Mouse (Mus musculus) kidney, embryonic 15.5 days (tissue): ENCODE measurements around the gene Zbtb40. TPM values are rescaled to one million over a fixed set of nuclear protein-coding genes. Genes with fewer than 3 reads are reported as not detected.
A peak's percentile ranks its signal among the peaks of the same experiment; 100 is the strongest.

Experiments used
- ATAC-seq: fragments of 200-750 bp; cut with Nextera tagmentation; replicated peaks from 2 replicates; pipeline ENCODE4 v1.8.0; 2017; ENCODE audit warnings: moderate TSS enrichment; ENCODE audit not compliant: low FRiP score
- H3K27ac ChIP-seq: fragments of 300-500 bp; sonication (generic); 2 replicates; pipeline ENCODE4 v1.5.1; 2015; ENCODE audit warnings: mild to moderate bottlenecking, inconsistent platforms
- H3K27me3 ChIP-seq: fragments of 300-500 bp; sonication (generic); 2 replicates; pipeline ENCODE4 v1.6.1; 2015; ENCODE audit warnings: inconsistent platforms
- H3K36me3 ChIP-seq: fragments of 300-500 bp; sonication (generic); 2 replicates; pipeline ENCODE4 v1.6.1; 2015; ENCODE audit warnings: inconsistent platforms
- H3K4me1 ChIP-seq: fragments of 300-500 bp; sonication (generic); 2 replicates; pipeline ENCODE4 v1.6.1; 2015; ENCODE audit warnings: inconsistent platforms
- H3K4me2 ChIP-seq: fragments of 300-500 bp; sonication (generic); 2 replicates; pipeline ENCODE4 v1.6.1; 2015; ENCODE audit warnings: moderate library complexity, mild to moderate bottlenecking, inconsistent platforms
- H3K4me3 ChIP-seq: fragments of 300-500 bp; sonication (generic); replicated peaks from 2 replicates; pipeline ENCODE4 v1.5.1; 2015; ENCODE audit warnings: mild to moderate bottlenecking, inconsistent platforms
- H3K9ac ChIP-seq: fragments of 300-500 bp; sonication (generic); 2 replicates; pipeline ENCODE4 v1.6.1; 2015; ENCODE audit warnings: mild to moderate bottlenecking, inconsistent platforms
- H3K9me3 ChIP-seq: fragments of 300-500 bp; sonication (generic); replicated peaks from 2 replicates; pipeline ENCODE4 v1.6.1; 2016; ENCODE audit warnings: inconsistent platforms
- WGBS: fragments of 180-500 bp; shearing (Covaris S2); methylation state at CpG from one replicate; pipeline ENCODE4 v1.1.7; 2015; ENCODE audit warnings: mixed read lengths; 5-methylcytosine and 5-hydroxymethylcytosine counted together
- polyA plus RNA-seq: library from polyadenylated mRNA; unstranded; fragments of >200 nt; fragmentation: Nextera tagmentation; extraction: Ambion mirVana; gene quantifications from 2 replicates; pipeline ENCODE4 v1.2.1, GENCODE M21; 2015

Gene Zbtb40
- polyA plus RNA-seq, 1 experiment from 2014 or later = 4.6 TPM

DNA sequence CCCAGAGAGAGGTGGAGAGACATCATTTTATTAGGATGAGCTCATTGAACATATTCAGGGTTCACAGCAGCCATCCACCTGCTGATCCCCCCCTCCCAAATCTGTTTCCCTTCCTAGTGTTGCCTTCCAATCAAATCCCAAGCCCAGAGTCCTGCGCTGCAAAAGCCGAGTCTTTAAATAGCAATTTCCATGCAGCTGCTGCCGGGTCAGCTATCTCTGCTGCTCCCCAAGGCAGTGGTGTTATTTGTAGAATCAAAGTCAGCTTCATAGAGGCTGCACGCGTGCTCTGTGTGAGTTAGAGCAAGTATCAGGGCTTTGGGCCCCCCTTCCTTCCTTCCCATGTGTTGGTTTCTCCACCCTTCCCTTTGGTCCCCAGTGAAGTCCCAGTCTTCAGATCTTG lies 5.2 kb upstream of the Zbtb40 start:
- Histone ChIP-seq H3K27me3 (peaks cover 64% of the 10 kb centered on the region), H3K4me3 (no peak overlapping the region), H3K27ac (no peak overlapping the region), H3K9ac (no peak overlapping the region), H3K9me3 (0 out of 2 replicates have a peak, but pooled peaks cover 8% of the 10 kb centered on the region), H3K4me1 (0 out of 2 replicates have a peak, but pooled peaks cover 3% of the 10 kb centered on the region), H3K4me2 (no peak overlapping the region), H3K36me3 (no peaks in the 10 kb centered on the region)
- no peak for ATAC-seq
- WGBS = 77% methylated on average over 5 of the region's 5 CpGs

DNA sequence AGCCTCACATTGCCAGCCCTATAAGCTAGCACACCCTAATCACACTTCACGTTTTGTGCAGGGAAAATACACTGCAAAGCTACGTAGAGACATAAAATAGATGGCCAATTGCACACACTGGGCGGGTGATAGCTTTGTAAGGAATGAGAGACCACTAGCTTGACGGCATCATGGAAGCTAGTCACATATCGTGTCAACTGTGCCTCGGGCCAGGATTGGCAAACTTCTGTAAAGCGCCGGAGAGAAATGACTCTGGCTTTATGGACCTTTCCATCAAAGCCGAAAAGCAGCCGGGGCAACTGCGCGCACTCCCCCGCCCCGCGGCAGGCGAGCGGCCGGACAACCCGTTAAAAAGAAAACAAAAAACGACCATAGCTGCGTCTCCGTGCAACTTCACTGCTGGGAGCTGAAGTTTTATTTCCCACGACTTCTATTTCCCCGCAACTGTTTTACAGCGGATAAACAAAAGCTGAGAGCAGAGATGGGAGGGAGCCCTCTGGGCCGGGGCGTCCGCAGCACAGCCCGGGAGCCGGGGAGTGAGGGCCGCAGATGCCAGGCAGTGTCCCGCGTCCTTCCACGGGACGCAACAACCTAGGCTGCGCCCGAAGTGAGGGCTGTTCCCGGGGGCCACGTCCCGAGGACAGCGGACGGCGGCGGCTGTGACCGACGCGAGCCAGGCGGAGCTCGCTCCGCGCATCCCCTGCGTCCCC lies 606 bp downstream of the Zbtb40 start:
- under 1% methylated on average over 52 of the region's 52 CpGs for WGBS
- peak; percentile 76 for ATAC-seq
- peaks cover 32% of the 10 kb centered on the region for H3K4me1 ChIP-seq
- H3K36me3 ChIP-seq = no peaks in the 10 kb centered on the region
- peak overlapping the region; percentile 84 for H3K27ac ChIP-seq
- H3K27me3 ChIP-seq = peaks cover 33% of the 10 kb centered on the region
- peak overlapping the region; percentile 96 for H3K4me3 ChIP-seq
- H3K9ac ChIP-seq = peak overlapping the region; percentile 83
- H3K4me2 ChIP-seq = peak overlapping the region; percentile 81
- H3K9me3 ChIP-seq = 0 out of 2 replicates have a peak, but pooled peaks cover 8% of the 10 kb centered on the region

DNA sequence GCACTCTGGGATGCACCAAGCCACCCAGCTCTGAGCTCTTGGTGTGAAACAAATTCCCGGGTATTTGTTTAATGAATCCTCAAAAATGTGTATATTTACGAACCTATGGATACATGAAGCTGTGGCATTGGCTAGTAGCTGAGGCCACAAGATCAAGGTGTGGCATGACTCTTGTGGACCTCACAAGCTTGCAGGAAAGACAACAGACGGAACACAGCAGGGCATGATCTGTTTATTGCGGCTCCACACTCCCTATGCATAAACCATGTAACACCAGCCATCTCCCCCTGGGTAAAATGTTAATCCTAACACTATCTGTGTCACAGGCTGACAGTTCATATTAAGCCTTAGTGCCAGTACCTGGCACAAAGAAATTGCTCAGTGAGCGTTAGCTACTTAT lies 2.5 kb downstream of the Zbtb40 start:
- peaks cover 14% of the 10 kb centered on the region for H3K27me3 ChIP-seq
- no peak overlapping the region for H3K27ac ChIP-seq
- H3K36me3 ChIP-seq = no peaks in the 10 kb centered on the region
- H3K4me2 ChIP-seq = no peak overlapping the region
- no peak for ATAC-seq
- WGBS = 91% methylated on average over 5 of the region's 5 CpGs
- 0 out of 2 replicates have a peak, but pooled peaks cover 8% of the 10 kb centered on the region for H3K9me3 ChIP-seq
- H3K9ac ChIP-seq = no peak overlapping the region
- H3K4me3 ChIP-seq = no peak overlapping the region
- peaks cover 42% of the 10 kb centered on the region for H3K4me1 ChIP-seq

DNA sequence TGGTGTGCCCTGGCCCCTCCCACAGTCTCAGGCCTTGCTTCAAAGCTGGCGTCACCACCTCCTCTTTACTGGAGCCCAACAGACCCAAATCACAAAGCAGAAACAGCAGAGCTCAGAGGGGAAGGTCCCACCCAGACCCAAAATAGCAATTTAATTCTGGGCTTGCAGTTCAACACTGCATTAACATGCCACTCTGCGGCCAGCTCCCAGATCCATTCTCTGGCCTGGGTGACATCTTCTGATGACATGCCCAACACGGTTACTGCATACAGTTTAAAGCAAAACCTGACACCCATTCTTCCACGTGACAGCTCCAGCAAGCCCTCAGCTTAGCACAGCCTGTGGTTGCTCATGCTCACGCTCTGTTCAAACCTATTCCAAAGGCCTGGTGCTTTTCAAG lies 4.1 kb downstream of the Zbtb40 start:
- peak overlapping the region; percentile 37 for H3K4me2 ChIP-seq
- H3K9ac ChIP-seq = no peak overlapping the region
- WGBS = 42% methylated on average over 5 of the region's 5 CpGs
- no peaks in the 10 kb centered on the region for H3K36me3 ChIP-seq
- no peak for ATAC-seq
- peaks cover 43% of the 10 kb centered on the region for H3K4me1 ChIP-seq
- H3K27ac ChIP-seq = peak overlapping the region; percentile 63
- no peaks in the 10 kb centered on the region for H3K27me3 ChIP-seq
- 0 out of 2 replicates have a peak, but pooled peaks cover 6% of the 10 kb centered on the region for H3K9me3 ChIP-seq
- H3K4me3 ChIP-seq = no peak overlapping the region

DNA sequence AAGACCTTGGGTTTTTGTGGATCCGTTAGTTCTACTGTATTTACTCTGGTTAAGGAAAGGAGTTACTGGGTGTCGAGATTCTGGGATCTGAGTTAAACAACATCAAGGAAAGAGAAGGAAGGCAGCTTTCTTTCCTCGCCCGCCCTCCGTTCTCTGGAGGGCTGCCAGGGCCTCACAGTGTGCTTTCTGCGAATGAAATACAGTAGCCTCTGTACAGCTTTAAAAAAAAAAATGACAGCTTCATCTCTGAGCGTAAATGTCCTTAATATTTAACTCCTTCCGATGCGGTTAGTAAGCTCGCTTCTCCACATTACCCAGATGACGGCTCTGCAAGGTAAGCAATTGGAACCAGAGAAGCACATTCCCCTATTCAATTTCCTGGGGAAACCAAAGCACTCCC lies 4.8 kb downstream of the Zbtb40 start:
- WGBS = 32% methylated on average over 11 of the region's 11 CpGs
- peak overlapping the region; percentile 37 for H3K4me2 ChIP-seq
- peak overlapping the region; percentile 63; the same call in 1 of the 2 replicates for H3K27ac ChIP-seq
- peaks cover 40% of the 10 kb centered on the region for H3K4me1 ChIP-seq
- no peak for ATAC-seq
- no peak overlapping the region for H3K9ac ChIP-seq
- no peaks in the 10 kb centered on the region for H3K27me3 ChIP-seq
- no peak overlapping the region for H3K4me3 ChIP-seq
- no peaks in the 10 kb centered on the region for H3K9me3 ChIP-seq
- H3K36me3 ChIP-seq = no peaks in the 10 kb centered on the region

DNA sequence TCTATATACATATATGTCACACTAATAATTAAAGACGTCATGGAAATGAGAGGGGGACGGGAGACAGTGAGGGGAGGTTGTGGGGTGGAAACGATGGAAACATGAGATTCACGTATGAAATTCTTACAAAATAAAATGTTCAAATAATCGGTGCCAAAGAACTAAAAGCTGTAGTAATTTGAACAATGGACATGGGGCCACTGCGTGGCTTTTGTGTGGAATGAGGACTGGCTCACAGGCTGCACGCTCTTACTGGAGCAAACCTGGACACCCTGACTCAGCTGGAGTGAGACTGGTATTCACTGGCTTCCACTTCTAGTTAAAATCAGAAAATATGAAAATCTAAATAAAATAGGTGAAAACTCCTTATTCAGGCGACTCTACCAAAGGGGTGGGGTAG lies 6.6 kb downstream of the Zbtb40 start:
- 92% methylated on average over 8 of the region's 8 CpGs for WGBS
- Histone ChIP-seq H3K4me3 (no peak overlapping the region), H3K4me2 (no peak overlapping the region), H3K27ac (no peak overlapping the region), H3K27me3 (no peaks in the 10 kb centered on the region), H3K9me3 (no peaks in the 10 kb centered on the region), H3K4me1 (peaks cover 33% of the 10 kb centered on the region), H3K9ac (no peak overlapping the region), H3K36me3 (no peaks in the 10 kb centered on the region)
- ATAC-seq = no peak

DNA sequence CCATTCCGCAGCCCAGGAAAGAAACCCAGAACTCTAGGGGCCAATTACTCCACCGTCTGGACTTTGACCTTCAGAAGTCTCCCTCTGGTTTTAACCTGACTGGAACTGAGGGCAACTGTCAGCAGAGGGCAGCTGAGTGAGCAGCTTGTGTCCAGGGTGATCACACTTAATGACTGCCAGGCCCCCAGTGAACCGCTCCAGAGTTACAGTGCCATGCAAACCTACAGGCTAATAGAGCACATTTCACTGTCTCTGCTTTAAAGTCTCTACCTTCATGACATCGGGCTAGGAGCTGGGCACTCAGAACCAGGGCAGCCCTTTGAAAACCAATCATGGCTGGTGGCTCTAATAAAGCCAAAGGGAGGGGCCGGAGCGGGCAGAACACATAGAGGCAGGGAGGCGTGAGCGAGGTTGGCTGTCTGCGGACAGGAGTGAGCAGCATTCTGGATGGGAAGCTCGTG lies 7.4 kb downstream of the Zbtb40 start:
- WGBS = 60% methylated on average over 10 of the region's 10 CpGs
- H3K4me3 ChIP-seq = no peak overlapping the region

DNA sequence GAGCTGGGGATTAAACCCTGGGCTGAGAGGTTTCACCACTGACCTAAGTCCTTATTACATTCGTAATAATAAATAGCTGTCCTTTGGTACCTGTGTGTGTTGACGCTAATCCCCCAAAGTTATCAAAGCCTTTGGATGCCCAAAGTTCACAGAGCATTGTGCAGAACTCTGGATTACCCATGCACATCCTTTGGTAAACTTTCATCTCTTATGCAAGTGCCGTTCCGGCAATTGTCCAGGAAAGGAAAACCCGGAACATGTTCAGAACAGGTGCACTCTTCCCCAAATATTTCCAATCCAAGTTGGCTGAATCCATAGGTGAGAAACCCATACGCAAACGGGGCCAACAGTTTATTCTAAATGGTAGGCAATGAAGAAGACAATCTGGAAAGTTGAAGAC lies 9.2 kb downstream of the Zbtb40 start:
- Histone ChIP-seq H3K4me2 (no peak overlapping the region), H3K36me3 (no peaks in the 10 kb centered on the region), H3K4me3 (no peak overlapping the region), H3K27me3 (no peaks in the 10 kb centered on the region), H3K27ac (no peak overlapping the region), H3K4me1 (peaks cover 26% of the 10 kb centered on the region), H3K9ac (no peak overlapping the region), H3K9me3 (no peaks in the 10 kb centered on the region)
- ATAC-seq = no peak
- WGBS = 95% methylated on average over 7 of the region's 7 CpGs

More for the DNA sequence above, 7.4 kb downstream of the Zbtb40 start:
- Histone ChIP-seq H3K9ac (no peak overlapping the region), H3K36me3 (no peaks in the 10 kb centered on the region), H3K9me3 (no peaks in the 10 kb centered on the region), H3K27me3 (no peaks in the 10 kb centered on the region), H3K4me1 (peaks cover 33% of the 10 kb centered on the region), H3K4me2 (no peak overlapping the region), H3K27ac (0 out of 2 replicates have a peak overlapping the region, but pooled peaks have one; percentile 28)
- ATAC-seq = peak; percentile 43; the same call in 1 of the 2 replicates

DNA sequence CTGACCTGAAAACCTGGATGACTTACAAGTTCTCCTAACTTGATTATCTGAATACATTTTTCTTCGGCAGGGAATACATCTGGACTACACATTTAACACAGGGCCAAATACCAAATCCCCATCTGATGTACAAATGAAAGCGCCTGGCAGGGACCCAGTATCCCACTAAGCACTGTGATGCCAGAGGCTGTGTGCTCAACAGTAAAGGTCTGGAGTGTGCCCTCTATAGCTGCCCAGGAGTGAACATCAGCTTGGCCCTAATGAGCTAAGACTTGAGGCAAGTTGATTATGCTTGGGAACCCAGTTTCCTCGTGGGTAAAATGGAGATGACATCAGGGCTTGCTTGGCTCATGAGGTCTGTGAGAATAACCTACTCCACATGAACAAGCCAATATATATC lies 10.1 kb downstream of the Zbtb40 start:
- no peak overlapping the region for H3K27ac ChIP-seq
- 85% methylated on average over 3 of the region's 3 CpGs for WGBS
- no peaks in the 10 kb centered on the region for H3K36me3 ChIP-seq
- H3K9me3 ChIP-seq = no peaks in the 10 kb centered on the region
- no peak overlapping the region for H3K4me3 ChIP-seq
- H3K4me1 ChIP-seq = peaks cover 24% of the 10 kb centered on the region
- ATAC-seq = no peak
- H3K27me3 ChIP-seq = no peaks in the 10 kb centered on the region
- H3K4me2 ChIP-seq = no peak overlapping the region
- H3K9ac ChIP-seq = no peak overlapping the region

DNA sequence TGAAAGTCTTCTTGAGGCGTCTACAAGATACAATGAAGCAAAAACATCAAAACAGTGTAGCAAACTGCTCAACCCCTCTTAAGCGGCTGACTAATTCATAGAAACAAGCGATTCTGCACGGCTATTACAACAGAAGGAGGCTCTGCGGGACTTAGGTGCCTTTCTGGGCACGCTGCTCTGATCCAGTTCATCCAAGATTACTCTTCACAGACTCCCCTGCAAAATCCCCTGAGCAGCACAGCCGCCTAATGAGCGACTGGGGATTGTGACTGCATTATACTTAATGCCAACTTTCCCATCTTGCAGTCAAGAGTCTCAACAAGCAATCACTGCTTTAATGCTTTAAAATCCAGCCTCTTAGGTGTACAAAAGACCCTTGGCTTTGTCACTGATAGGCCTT lies 10.5 kb downstream of the Zbtb40 start:
- no peak for ATAC-seq
- Histone ChIP-seq H3K27me3 (no peaks in the 10 kb centered on the region), H3K9me3 (no peaks in the 10 kb centered on the region), H3K27ac (no peak overlapping the region), H3K4me2 (no peak overlapping the region), H3K9ac (no peak overlapping the region), H3K4me1 (peaks cover 24% of the 10 kb centered on the region), H3K4me3 (no peak overlapping the region), H3K36me3 (no peaks in the 10 kb centered on the region)
- WGBS = 74% methylated on average over 8 of the region's 8 CpGs

DNA sequence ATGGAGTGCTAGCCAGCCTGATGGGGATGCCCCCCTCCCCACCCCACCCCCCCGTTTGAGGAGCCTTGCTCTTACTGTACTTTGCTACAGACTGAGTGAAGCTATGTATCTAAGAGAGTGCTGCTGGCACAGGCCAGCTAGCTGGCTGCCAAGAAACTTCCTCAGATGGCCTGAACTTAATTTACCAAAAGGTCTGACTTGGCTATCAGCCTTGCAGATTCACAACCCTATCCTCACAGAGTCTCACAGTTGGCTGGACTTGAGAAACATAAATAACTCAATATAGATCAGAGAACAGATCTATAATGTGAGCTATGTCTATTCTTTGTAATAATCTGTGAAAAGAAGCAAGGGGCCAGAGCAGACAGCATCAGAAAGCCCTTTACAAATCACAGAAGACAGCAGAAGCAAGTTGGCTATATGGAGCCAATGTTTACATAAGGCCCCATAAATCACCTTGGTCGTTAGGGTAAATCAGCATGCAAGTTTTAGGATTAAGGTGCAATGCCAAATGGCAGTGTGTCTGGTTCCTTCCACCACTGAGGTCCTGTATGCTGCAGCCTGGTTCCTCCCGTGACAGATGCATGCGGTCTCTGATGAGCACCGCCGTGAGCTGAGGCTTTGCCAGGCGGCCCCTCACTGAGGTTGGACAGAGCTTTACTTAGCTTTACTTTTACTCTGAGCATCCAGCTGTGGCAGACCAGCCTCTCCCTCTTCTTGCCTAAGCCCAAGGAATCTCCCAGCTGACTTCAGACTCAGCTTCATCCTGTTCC lies 15.3 kb downstream of the Zbtb40 start:
- no peak overlapping the region for H3K9ac ChIP-seq
- ATAC-seq = no peak
- H3K27me3 ChIP-seq = no peaks in the 10 kb centered on the region
- no peak overlapping the region for H3K4me3 ChIP-seq
- H3K9me3 ChIP-seq = no peaks in the 10 kb centered on the region
- H3K27ac ChIP-seq = 0 out of 2 replicates have a peak overlapping the region, but pooled peaks have one; percentile 5
- no peaks in the 10 kb centered on the region for H3K36me3 ChIP-seq
- WGBS = 22% methylated on average over 7 of the region's 7 CpGs
- H3K4me2 ChIP-seq = no peak overlapping the region
- peaks cover 24% of the 10 kb centered on the region for H3K4me1 ChIP-seq

DNA sequence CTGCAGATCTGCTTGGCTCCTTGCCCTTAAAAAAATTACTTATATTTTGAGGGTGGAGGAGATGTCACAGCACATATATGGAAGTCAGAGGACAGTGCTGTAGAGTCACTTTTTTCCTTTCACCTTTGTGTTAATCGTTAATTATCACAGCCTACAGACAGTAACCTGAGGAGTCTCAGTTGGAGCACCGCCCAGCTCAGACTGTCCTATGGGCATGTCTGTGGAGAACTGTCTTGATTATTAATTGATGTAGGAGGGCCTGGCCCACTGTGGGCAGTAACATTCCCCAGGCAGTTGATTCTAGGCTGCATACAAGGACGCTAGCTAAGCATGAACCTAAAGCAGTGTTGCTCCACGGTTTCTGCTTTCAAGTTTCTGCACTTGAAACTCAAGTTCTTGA lies 16.1 kb downstream of the Zbtb40 start:
- 67% methylated on average over 4 of the region's 4 CpGs for WGBS
- H3K27me3 ChIP-seq = no peaks in the 10 kb centered on the region
- no peak overlapping the region for H3K4me3 ChIP-seq
- H3K4me1 ChIP-seq = peaks cover 24% of the 10 kb centered on the region
- H3K27ac ChIP-seq = no peak overlapping the region
- no peak overlapping the region for H3K4me2 ChIP-seq
- no peak overlapping the region for H3K9ac ChIP-seq
- no peaks in the 10 kb centered on the region for H3K9me3 ChIP-seq
- ATAC-seq = no peak
- no peaks in the 10 kb centered on the region for H3K36me3 ChIP-seq
